Mouse (Mus musculus): ENCODE measurements around the gene Man1c1.

The Man1c1 gene

DNA sequence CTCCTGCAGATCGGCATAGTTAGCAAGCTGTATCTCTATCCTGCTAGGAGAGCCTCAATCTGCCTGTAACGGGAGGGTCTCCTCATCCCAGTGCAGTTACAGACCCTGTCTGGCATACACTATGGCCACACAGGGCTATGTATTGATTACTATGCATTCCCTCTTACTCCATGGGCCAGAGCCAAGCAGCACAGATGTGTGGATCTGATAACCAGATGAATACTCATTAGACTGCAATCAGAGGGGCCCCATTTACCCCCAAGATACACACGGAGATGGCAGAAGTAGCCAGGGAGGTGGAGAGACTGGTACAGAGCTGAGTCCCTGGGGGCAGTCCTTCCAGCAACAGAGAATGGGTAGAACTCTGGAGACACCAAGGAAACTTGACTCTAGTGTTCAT is 101.5 kb downstream of the Man1c1 start:
- no peak for DNase-seq

DNA sequence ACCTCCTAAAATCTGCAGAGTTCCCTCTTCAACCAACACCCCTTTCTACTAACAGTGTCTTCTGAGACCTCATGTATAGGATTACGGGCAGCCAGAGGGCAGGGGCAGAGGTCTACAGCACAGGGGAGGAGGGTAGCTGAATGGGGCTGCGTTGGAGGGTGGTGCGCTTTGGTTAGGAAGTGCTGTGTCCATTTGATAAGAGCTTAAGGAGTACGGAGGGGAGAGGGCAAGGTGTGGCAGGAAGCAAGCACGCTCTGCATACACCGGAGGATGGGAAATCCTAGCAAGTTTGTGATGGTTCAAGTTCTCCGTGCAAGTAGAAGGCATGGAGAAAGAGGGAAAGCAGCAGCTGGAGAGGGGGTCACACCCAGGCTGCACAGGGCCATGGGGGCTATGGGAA is 102.1 kb downstream of the Man1c1 start:
- DNase-seq = no peak

DNA sequence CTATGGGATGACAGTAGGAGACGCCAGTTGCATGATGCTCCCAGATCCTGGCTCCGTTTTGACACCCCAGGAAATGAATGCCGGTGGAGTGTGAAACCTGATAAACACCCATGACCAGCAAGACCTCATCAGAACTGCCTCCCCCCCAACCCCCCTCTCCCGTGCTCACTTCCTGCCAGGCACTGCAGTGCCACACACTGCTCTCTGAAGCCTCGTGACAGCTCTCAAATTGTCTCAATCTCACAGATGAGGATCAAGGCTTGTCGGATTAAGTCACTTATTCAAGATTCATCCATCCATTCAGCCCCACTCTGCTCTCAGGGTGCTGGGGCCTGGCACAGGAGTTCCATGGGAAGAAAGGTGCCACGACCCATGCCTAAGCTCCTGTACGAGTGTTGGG is 102.7 kb downstream of the Man1c1 start:
- DNase-seq = no peak

DNA sequence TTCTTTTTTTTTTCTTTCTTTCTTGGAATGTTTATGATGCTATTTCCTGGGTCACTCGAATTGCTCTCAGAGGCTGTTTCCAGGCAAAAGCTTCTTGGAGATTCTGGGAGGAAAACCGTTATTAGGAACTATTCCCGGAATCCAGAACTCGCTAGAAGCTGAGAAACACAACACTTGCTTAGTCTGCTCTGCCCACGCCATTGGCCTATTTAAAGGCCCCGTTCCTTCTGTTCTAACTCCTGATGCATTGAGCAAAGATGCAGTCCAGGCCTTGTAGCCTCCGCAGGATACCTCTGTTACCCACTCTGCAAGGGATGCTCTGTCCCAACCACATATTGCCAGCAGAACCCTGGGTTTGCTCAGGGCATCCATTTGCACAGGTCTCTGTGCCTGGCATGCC is 103.3 kb downstream of the Man1c1 start:
- no peak for DNase-seq

DNA sequence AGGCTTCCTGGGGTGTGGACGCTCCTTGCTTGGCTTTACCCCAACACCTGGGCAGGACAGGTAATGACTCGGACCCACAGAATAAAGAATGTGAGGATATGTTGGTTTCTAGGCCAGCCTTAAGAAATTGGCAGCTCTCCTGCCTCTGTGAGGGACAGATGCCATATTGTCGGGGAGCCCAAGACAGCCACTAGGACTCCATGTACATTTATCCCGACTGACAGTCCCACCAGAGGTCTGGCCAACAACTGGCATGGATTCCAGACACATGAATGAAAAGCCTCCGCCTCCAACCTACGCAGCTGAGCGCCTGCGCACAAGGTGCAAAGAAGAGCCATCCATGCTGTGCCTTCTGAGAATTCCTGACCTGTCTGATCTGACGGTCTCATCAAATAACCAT is 104.0 kb downstream of the Man1c1 start:
- no peak for DNase-seq

DNA sequence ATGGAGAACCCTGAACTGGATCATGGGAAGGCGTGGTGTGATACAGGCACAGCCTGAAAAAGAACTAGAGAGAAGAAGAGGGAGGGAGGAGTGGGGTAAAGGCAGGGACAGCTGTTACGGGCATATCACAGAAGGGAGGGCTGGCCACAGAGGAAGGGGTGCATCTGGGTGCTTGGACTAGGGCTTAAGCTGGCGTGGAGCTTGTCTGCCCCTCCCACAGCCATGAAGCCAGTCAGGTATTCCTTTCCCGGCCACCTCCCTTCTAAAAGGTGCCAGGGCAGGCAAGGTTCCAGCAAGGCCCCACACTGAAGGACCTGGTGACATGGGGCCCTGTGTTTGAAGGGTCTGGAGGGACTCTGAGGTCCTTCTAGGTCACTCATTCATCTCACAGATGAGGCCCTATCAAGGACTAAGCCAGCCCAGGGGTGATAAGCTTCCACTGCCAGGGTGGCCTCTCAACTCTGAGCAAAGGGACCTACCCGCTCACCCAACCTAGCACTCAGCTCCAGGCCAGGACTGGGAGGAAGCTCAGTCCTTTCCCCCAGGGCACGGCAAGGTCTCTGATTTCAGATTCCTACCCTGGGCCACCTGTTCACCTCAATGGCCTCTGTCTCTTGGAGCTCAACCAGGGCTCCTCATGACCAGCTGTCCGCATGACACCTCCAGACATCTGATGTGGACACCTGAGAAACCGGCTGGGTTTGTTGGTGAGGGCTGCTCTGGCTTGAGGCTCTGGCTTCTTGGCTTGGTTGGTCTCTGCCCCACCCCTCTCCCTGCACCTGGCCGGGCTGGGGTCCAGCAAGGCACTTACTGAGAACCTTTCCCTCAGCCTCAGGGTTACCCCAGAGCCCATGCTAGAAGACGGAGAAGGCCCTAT is 107.0 kb downstream of the Man1c1 start:
- DNase-seq = no peak

DNA sequence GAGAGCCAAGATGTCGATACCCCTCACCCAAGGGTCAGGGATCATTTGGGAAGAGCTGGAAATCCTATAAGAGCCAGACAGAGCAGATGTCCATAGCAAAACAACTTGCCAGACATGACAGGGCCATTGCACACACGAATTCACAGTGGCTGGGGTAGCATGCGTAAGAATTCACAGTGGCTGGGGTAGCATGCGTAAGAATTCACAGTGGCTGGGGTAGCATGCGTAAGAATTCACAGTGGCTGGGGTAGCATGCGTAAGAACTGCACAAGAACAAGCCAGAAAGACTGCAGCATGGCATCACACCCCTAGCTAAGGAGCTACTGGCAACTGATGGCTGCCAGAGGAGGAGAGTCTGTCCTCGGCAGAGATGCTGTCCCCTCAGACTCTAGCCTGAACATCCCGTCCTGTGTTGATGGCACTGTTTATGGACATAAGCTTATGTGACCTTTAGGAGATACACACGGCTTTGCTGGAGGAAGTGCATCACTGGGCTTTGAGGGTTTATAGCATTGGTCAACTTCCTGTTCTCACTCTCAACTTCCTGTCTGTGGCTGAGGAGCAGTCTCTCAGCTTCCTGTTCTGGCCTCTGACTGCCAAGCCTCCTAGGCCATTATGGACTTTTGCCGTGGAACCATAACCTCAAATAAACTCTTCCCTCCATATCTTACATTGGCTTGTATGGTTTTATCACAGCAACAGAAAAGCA is 109.2 kb downstream of the Man1c1 start:
- DNase-seq = no peak

DNA sequence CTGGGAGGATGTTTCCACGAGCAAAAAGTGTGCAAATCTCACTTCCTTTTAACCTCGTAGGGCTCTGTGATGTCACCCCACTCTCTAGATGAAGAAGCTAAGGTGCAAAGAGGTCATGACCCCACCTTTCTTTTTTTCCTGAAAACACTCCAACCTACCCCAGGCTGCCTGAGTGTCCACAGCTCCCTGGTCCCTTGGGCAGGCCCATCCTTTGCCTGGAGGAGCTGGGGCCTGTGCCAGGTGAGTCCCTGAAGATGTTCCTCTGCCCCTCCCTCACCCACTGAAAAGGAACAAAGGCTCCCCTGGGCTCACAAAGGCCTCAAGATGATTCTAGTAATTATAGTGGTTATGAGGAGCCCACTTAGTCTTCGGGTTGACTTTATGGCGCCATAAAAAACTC is 111.6 kb downstream of the Man1c1 start:
- no peak for DNase-seq

DNA sequence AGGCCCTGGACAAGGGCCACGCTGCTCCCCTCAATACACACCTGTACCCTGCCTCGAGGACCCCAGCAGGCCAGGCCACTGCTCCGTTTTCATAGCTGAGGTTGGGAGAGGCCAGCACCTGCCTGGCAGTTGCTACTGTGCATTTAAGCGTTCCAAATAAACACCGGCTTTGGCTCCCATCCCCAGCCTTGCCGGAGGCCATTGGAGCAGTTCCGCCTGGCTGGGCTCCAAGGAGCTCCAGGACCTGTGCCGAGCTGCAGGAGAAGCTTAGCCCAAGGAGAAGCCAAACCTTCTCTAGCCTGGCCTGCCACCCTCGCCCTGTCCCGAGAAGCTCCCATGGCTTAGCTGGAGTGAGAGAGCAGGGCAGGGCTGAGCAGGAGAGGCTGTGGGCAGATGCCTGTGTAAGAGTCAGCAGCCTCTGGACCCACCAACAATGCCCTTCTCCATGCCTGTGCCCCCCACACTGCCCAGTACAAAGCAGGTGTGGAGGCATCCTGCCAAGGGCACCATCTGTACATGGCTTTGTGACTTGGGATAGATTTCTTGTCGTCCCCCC is 112.5 kb downstream of the Man1c1 start:
- DNase-seq = no peak

DNA sequence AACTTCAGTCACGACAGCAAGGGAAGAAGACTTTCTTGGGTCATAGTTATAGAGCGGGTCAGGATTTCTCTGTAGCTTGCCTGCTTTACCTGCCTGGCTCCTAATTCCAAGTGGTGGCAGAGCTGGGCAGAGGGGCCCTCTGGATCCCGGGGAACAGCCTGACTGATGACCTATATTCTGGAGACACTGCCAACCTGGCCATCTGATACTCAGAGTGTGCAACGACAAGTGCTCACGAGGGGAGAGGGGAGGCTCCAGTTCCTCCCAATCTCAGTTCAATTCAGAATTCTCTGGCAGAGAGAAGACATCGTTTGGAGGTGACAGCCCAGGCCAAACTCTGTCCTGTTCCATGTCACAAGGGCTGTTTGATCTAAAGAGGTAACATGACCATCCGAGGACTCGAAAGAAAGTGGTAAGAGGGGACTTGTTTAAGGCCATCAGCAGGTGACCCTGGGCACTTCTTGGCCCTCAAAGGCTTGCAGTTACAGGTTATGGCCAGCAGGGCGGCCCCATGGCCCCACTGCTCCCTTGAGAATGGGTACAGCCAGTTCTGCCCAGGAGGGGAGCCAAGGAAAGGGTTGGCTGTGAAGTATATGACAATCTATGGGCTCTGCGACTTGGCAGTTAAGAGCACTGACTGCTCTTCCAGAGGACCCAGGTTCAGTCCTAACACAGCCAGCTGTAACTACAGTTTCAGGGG is 113.7 kb downstream of the Man1c1 start:
- DNase-seq = peak in 1 of 2 experiments; percentile 23

DNA sequence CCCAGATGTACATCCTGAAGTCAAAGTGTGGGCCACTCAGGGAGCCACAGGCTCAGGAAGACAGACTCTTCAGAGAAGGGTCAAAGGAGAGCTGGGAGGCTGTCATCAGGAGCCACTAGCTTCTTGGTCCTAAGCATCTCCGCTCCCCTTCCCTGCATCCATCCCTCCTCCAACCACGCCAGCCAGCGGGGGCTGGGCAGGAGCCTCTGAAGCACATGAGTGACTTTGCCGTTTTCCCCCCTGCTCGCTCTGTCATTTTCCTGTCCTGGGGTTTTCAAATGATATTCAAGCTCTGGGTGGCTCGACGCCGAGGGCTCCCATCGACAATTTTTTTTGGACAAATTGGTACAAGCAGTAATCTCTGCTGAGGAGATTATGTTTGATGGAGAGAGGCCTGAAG is 114.3 kb downstream of the Man1c1 start:
- no peak for DNase-seq

DNA sequence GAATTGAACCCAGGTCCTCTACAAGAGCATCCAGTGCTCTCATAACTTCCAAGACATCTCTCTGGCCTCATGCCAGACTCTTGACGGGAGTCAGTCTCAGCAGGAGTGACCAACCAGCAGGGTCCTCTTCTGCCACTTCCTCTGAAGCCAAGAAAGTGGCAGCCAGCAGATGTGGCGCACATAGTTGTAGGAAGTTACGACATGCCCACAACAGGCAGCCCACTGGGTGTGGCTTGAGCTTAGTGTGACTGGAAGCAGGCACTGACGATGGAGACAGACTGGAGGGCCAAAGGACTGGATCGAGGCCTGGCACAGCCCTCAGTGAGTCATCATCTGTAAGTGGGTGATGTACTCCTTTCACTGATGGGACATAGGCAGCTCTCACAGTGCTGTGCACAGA is 115.1 kb downstream of the Man1c1 start:
- no peak for DNase-seq

DNA sequence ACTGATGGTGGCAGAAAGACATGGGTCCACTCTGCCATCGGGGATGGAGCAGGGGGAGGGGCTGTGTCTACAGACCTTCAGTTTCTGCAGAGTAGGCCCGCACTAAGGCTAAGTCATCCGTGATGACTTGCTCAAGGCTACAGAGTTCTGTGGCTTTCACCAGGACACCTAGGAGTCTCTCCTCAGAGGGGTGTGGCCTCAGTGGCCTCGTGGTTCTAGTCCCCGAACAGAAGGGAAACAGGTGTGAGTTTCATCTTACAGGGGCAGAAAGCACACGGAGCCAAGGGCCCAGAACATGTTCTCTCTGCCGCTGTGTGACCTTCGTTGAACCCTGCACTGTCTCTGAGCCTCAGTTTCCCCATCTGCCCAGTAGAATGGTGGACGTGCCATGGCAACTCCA is 115.8 kb downstream of the Man1c1 start:
- no peak for DNase-seq

DNA sequence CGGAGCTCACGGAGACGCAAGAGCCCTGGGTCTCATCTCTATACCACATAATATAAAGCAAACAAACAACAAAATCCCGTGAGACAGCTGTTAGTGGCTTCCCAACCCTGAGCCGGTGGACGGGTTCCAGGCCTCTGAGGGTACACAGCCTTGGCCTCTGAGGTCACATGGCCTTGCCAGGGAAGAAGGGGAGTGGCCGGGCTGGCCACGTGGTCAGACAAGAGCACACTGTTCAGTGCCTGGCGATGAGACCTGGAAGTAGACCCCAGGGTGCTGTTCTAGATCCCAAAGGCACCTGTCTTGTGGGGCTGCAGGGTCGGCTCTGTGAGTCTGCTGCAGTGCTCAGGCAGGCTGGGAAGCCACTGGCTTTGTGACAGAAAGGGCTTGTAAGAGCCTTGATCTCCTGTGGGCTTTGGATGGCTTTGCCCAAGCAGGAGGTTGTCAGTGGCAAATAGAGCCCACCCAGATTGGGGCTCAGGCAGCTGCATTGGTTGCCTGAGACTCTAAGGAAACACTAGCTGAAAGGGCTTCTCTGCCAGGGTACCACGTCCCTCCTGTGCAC is 116.4 kb downstream of the Man1c1 start:
- DNase-seq = no peak

DNA sequence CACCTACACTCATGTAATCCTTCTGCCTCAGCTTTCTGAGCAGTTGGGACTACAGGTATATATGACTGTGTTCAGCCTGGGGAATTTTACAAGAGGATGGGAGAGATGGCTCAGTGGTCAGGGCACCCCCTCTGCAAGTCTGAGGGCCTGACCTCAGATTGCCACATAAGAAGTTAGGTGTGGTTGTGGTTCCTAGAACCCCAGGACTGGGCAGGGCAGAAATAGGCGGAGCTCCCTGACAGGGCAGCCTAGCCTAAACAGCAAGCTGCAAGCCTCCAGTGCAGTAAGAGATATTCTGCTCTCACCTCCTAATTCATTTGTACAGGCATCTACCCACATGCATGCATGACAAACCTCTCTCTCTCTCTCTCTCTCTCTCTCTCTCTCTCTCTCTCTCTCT is 117.5 kb downstream of the Man1c1 start:
- no peak for DNase-seq

DNA sequence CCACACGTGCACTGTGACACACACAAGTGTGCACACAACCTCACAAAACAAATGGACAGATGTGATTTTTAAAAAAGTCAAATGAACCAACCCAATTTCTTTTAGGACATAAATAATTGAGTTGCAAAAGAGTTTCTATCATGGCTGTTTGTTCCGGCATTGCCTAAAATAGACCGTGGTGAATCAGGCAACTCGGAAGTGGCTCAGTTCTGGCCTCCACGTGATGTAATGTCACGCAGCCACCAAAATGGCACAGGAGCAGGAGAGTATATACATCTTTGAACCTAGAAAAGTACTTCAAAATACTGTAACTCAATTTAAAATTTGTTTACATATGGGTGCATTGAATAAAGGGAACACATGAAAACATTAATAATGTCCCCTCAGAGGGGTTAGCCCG is 118.0 kb downstream of the Man1c1 start:
- no peak for DNase-seq

DNA sequence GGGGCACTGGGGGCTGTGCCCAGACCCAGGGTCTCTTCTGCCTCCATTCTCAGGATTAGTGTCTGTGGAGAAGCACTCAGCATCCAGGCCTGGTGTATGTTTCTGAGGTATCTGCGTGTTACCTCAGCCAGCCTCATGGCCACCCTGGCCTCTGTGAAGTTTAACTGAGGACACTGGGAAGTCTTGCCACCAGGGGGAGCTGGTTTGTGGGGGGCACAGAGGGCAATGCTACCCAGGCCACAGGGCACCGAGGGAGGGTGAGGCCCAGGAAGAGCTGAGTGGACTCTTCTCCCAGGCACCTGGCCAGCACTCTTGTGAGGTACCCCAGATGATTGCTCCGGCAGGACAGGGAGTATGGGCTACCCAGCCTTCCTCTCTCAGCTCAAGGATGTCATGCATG is 120.6 kb downstream of the Man1c1 start:
- peak; percentile 28 to 48 for DNase-seq

DNA sequence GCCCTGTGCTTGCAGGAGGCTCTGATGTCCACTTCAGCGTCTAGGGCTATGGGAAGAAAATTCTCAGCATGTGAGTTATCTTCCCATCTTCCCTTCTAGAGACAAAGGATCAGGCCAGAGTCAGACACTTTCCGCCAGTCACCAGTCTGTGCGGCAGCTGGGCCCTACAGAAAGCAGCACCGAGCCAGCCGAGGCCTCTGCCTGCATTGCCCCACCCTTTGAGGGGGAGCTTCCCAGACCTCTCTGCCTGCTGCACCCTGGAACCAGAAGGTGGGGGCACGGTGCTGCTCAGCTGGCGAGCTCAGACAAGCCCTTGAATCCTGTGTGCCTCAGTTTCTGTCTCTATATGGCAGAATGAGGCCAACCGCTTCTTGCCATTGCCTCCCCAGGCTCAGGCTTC is 122.7 kb downstream of the Man1c1 start:
- DNase-seq = no peak

DNA sequence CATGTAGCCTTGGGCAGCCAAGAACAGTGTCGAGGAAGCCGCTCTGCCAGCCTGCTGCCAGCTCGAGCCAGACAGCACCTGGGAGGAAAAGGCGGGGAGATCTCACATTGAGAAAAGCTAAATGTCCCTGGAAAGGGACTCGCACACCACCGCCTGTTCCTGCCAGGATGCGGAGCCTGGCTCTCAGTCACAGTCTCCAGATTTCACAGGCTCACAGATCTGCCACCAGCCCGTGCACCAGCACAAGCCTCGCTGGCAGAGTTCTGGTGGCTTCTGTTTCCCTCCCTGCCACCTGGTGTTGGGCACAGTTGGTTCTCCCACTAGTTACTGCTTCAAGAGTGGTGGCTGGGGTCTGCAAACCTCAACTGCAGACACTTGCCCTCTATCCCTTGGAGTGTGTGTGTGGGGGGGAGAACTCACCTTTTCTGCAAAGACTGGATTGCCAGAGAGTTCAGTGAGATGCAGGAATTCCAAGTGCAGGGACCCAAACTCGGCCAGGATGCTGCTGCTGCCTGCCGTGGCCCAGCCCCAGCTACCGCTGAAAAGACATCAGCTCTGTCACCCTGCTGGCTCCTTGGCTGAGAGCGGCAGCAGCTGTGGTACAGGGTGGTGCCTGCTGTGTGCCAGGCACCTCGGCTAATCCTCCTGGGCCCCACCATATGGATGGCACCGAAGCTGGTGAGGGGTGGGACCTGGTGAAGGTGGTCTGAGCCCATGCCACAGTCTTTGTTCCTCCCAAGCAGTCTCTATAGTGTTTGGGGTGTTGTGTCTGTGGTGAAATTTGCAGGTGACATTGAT is 123.5 kb downstream of the Man1c1 start:
- no peak for DNase-seq

DNA sequence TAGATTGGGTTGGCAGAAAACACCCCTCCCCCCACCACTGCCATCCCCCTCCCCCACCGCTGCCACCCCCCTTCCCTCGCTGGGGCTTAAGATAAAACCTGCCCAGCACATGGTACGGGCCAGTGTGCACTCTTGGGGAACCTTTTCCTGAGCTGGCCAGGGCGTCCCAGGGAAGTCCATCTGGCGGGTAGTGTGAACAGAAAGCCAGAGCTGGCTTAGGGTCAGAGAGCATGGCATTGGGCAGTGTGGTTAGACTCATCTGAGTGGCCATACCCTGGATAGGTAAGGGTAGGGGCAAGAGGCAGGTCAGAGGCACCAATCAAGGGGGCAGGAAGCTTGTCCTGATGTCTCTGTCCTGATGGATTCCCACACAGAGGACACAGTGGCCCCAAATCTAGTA is 124.5 kb downstream of the Man1c1 start:
- DNase-seq = no peak

DNA sequence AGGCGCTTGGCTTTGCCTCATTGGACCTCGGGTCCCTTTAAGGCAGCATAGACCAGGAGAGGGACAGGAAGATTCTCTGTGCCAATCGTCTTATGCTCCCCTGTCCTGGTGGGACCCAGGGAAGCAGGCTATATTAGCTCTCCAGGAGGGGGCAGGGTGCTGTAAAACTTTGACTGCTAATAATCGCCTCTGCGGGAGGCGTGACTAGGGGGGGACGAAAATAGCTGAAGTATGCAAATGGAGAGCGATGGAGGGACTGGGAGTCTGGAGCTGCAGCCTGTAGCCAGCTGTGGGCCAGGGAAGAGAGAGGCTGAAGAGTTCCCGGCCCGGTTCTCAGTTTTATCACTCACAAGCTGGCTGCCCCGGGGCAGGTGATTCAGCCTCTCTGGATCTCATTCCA is 124.9 kb downstream of the Man1c1 start:
- no peak for DNase-seq

DNA sequence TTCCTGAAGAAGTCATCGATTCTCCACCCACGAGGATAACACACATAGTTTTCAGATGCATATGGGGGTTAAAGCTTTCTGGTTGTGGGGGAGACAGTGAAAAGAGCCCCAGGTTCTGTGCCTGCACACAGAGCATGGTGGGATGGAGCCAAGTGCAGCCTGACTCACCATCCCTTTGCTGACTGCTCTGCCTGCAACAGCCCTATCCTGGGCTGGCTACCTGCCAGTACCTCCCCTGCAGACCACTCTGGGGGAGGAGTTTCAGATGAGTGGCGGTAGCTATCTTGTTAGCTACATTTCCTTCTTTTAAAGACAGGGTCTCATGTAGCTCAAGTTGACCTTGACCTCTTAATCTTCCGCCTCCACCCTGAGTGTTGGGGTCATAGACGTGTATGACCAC is 125.7 kb downstream of the Man1c1 start:
- no peak for DNase-seq
